In the genomic region with DNA sequence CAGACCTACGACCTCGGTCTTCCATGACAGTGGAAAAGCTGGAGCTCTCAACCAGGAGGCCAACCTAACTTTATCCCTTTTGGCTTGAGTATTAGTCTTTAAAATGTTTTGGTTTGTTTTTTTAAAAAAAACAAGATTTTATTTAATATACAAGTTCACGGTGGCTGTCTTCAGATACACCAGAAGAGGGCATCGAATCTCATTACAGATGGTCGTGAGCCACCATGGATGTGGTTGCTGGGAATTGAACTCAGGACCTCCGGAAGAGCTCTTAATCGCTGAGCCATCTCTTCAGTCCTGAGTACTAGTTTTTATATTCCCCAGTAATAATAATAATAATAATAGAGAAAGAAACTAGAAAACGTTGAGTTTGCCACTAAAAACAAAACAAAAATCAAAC, we compare ENCODE assay signal across 9 mouse cellular contexts. TPM values are rescaled to one million over a fixed set of nuclear protein-coding genes. Genes with fewer than 3 reads are reported as not detected.
DNase-seq lines count a peak whose midpoint lies in the region; ATAC-seq and TF ChIP-seq lines count a peak whose summit lies in the region.
"Had no signal": no experiment of that assay in that cellular context is flagged by ENCODE, and none has a peak within 500 bp of the region (broad histone marks: within the 10 kb centered on the region; RNA-seq: fewer than 3 reads in every experiment).

No protein-coding gene starts in this region.

- H3K9me3 ChIP-seq in neural tube, embryonic 11.5 days (ENCODE audit: control insufficient read depth, low read length), result no peaks in the 10 kb centered on the region
- H3K9me3 ChIP-seq in limb, embryonic 14.5 days (ENCODE audit: control insufficient read depth, low read length), result no peaks in the 10 kb centered on the region
- H3K9me3 ChIP-seq in stomach, postnatal 0 days (ENCODE audit: control insufficient read depth, low read length), result no peaks in the 10 kb centered on the region

- peak overlapping the region; percentile 45 for H3K4me3 ChIP-seq in cerebellum, adult 2 months (replicated peaks; ENCODE audit: insufficient read depth, low read depth, low read length)
- H3K4me3 ChIP-seq in neural tube, embryonic 11.5 days (ENCODE audit: low read depth, low read length), result peak overlapping the region; percentile 100
- peak overlapping the region; percentile 100 for H3K4me3 ChIP-seq in limb, embryonic 14.5 days (replicated peaks; ENCODE audit: low read length)
- H3K4me3 ChIP-seq in stomach, postnatal 0 days (ENCODE audit: low read depth, low read length), result peak overlapping the region; percentile 100

- H3K27me3 ChIP-seq in cerebellum, adult 2 months (ENCODE audit: control insufficient read depth, insufficient read depth, low read length), result no peaks in the 10 kb centered on the region
- no peaks in the 10 kb centered on the region for H3K27me3 ChIP-seq in neural tube, embryonic 11.5 days (ENCODE audit: control insufficient read depth, insufficient read depth, low read length)
- no peaks in the 10 kb centered on the region for H3K27me3 ChIP-seq in limb, embryonic 14.5 days (ENCODE audit: control insufficient read depth, insufficient read depth, low read length)
- no peaks in the 10 kb centered on the region for H3K27me3 ChIP-seq in stomach, postnatal 0 days (ENCODE audit: control insufficient read depth, insufficient read depth, low read length)

- no peak for TF ChIP-seq CTCF in cerebellum, adult 2 months (IDR thresholded peaks at IDR 0.05; ENCODE audit: borderline replicate concordance, insufficient read depth, low read depth, low read length)
- TF ChIP-seq CTCF in stomach, postnatal 0 days (IDR thresholded peaks at IDR 0.05; ENCODE audit: low read depth), result peak; percentile 29; the same call in 1 of the 2 replicates

- DNase-seq in cerebellum, adult 2 months, result no peak
- no peak for DNase-seq in cerebellum, postnatal 4 days (ENCODE audit: low spot score in 2 of 2)
- no peak for DNase-seq in neural tube, embryonic 11.5 days (ENCODE audit: low spot score)
- DNase-seq in neural tube, embryonic 10.5 days (ENCODE audit: extremely low spot score, low spot score), result no peak
- DNase-seq in limb, embryonic 14.5 days (ENCODE audit: low spot score), result no peak
- no peak for DNase-seq in stomach, postnatal 0 days (ENCODE audit: low spot score)
- DNase-seq in ovary, postnatal 36 days (ENCODE audit: low spot score), result no peak
- DNase-seq in adrenal gland, postnatal 36 days, result no peak

- no peak for TF ChIP-seq POLR2A in cerebellum, adult 2 months (IDR thresholded peaks at IDR 0.05; ENCODE audit: borderline replicate concordance, insufficient read depth, low read length)
- TF ChIP-seq POLR2A in limb, embryonic 14.5 days (IDR thresholded peaks at IDR 0.05; ENCODE audit: borderline replicate concordance, extremely low read depth, insufficient read depth, insufficient read length), result no peak

- no peak overlapping the region for H3K9ac ChIP-seq in neural tube, embryonic 11.5 days (ENCODE audit: low read length)
- H3K9ac ChIP-seq in limb, embryonic 14.5 days (ENCODE audit: low read depth, low read length, severe bottlenecking), result no peak overlapping the region
- H3K9ac ChIP-seq in stomach, postnatal 0 days (ENCODE audit: low read length), result no peak overlapping the region

- TF ChIP-seq EP300 in stomach, postnatal 0 days (optimal IDR thresholded peaks at IDR 0.05), result no peak

- H3K4me2 ChIP-seq in neural tube, embryonic 11.5 days (ENCODE audit: low read depth), result peak overlapping the region; percentile 73
- H3K4me2 ChIP-seq in limb, embryonic 14.5 days (replicated peaks; ENCODE audit: low read depth, low read length, severe bottlenecking), result peak overlapping the region; percentile 56
- H3K4me2 ChIP-seq in stomach, postnatal 0 days (replicated peaks; ENCODE audit: low read depth), result peak overlapping the region; percentile 67

- no peak overlapping the region for H3K27ac ChIP-seq in cerebellum, adult 2 months (ENCODE audit: insufficient read depth, low read length)
- H3K27ac ChIP-seq in neural tube, embryonic 11.5 days (ENCODE audit: low read depth, low read length), result no peak overlapping the region
- H3K27ac ChIP-seq in limb, embryonic 14.5 days (replicated peaks; ENCODE audit: low read depth, low read length), result no peak overlapping the region
- no peak overlapping the region for H3K27ac ChIP-seq in stomach, postnatal 0 days (replicated peaks)

- H3K36me3 ChIP-seq in neural tube, embryonic 11.5 days (ENCODE audit: control insufficient read depth, insufficient read depth, low read length), result 0 out of 2 replicates have a peak, but pooled peaks cover 9% of the 10 kb centered on the region
- peaks cover 45% of the 10 kb centered on the region for H3K36me3 ChIP-seq in limb, embryonic 14.5 days (ENCODE audit: control insufficient read depth, insufficient read depth, low read length)
- H3K36me3 ChIP-seq in stomach, postnatal 0 days (ENCODE audit: control insufficient read depth, insufficient read depth, low read length), result peaks cover 13% of the 10 kb centered on the region; the same call in 1 of the 2 replicates

- WGBS in cerebellum, adult 2 months, result 19% methylated on average over 8 of the region's 8 CpGs
- 70% methylated on average over 8 of the region's 8 CpGs for WGBS in neural tube, embryonic 11.5 days
- WGBS in limb, embryonic 14.5 days, result 66% methylated on average over 8 of the region's 8 CpGs
- 54% methylated on average over 8 of the region's 8 CpGs for WGBS in stomach, postnatal 0 days

- H3K4me1 ChIP-seq in cerebellum, adult 2 months (ENCODE audit: control insufficient read depth, insufficient read depth, low read length), result peaks cover 5% of the 10 kb centered on the region
- H3K4me1 ChIP-seq in neural tube, embryonic 11.5 days (ENCODE audit: control insufficient read depth, insufficient read depth, low read length), result peaks cover 9% of the 10 kb centered on the region
- peaks cover 29% of the 10 kb centered on the region for H3K4me1 ChIP-seq in limb, embryonic 14.5 days (ENCODE audit: control insufficient read depth, insufficient read depth, low read length)
- H3K4me1 ChIP-seq in stomach, postnatal 0 days (replicated peaks; ENCODE audit: control insufficient read depth, insufficient read depth), result peaks cover 3% of the 10 kb centered on the region; the same call in 1 of the 2 replicates

- ATAC-seq in neural tube, embryonic 11.5 days (ENCODE audit: insufficient read depth, low FRiP score, low TSS enrichment), result no peak
- no peak for ATAC-seq in limb, embryonic 14.5 days (ENCODE audit: low FRiP score, low read depth)
- ATAC-seq in stomach, postnatal 0 days (ENCODE audit: low FRiP score, low TSS enrichment), result no peak

RNA-seq across cellular contexts. Expression of a gene that starts 2.0 kb away (rescaled TPM):
- polyA plus RNA-seq in cerebellum, adult 2 months (2012; rRNA removed), result 109 and 116 TPM in 2 replicates
- 65.8 and 69.7 TPM in 2 replicates for polyA plus RNA-seq in neural tube, embryonic 11.5 days (2014; fragmentation: Nextera tagmentation; extraction: Ambion mirVana)
- polyA plus RNA-seq in limb, embryonic 14.5 days (2012; rRNA removed), result 79.8 and 85.3 TPM in 2 replicates
- 59.0 and 66.9 TPM in 2 replicates for polyA plus RNA-seq in limb, embryonic 14.5 days (2014; fragmentation: Nextera tagmentation; extraction: Ambion mirVana)
- polyA plus RNA-seq in stomach, postnatal 0 days (2015; fragmentation: Nextera tagmentation; extraction: Ambion mirVana), result 16.5 and 19.0 TPM in 2 replicates
- total RNA-seq in adrenal gland, postnatal 36 days (2021), result 10 to 100 TPM; 58.5 to 67.4 TPM

RNA-seq across cellular contexts. Expression of a gene that starts 32.3 kb away (rescaled TPM):
- polyA plus RNA-seq in cerebellum, adult 2 months (2012; rRNA removed), result 14.7 and 15.0 TPM in 2 replicates
- 10.1 and 10.5 TPM in 2 replicates for polyA plus RNA-seq in neural tube, embryonic 11.5 days (2014; fragmentation: Nextera tagmentation; extraction: Ambion mirVana)
- 130 and 162 TPM in 2 replicates for polyA plus RNA-seq in limb, embryonic 14.5 days (2012; rRNA removed)
- polyA plus RNA-seq in limb, embryonic 14.5 days (2014; fragmentation: Nextera tagmentation; extraction: Ambion mirVana), result 20.2 and 21.7 TPM in 2 replicates
- polyA plus RNA-seq in stomach, postnatal 0 days (2015; fragmentation: Nextera tagmentation; extraction: Ambion mirVana), result 9.9 and 10.9 TPM in 2 replicates
- total RNA-seq in adrenal gland, postnatal 36 days (2021), result 10 to 100 TPM; 31.7 to 38.0 TPM

RNA-seq across cellular contexts. Expression of a gene that starts 34.2 kb away (rescaled TPM):
- 9.5 and 10.8 TPM in 2 replicates for polyA plus RNA-seq in cerebellum, adult 2 months (2012; rRNA removed)
- 2.3 and 4.4 TPM in 2 replicates for polyA plus RNA-seq in neural tube, embryonic 11.5 days (2014; fragmentation: Nextera tagmentation; extraction: Ambion mirVana)
- polyA plus RNA-seq in limb, embryonic 14.5 days (2012; rRNA removed), result 1.3 and 1.5 TPM in 2 replicates
- 0.55 and 0.92 TPM in 2 replicates for polyA plus RNA-seq in limb, embryonic 14.5 days (2014; fragmentation: Nextera tagmentation; extraction: Ambion mirVana)
- polyA plus RNA-seq in stomach, postnatal 0 days (2015; fragmentation: Nextera tagmentation; extraction: Ambion mirVana), result 2.1 and 2.2 TPM in 2 replicates
- under 1 TPM; 0.23 to 0.36 TPM for total RNA-seq in adrenal gland, postnatal 36 days (2021)

RNA-seq across cellular contexts. Expression of a gene that starts 39.0 kb away (rescaled TPM):
- not detected in 2 replicates for polyA plus RNA-seq in cerebellum, adult 2 months (2012; rRNA removed)
- polyA plus RNA-seq in neural tube, embryonic 11.5 days (2014; fragmentation: Nextera tagmentation; extraction: Ambion mirVana), result 0.23 and 0.72 TPM in 2 replicates
- 1.1 and 1.5 TPM in 2 replicates for polyA plus RNA-seq in limb, embryonic 14.5 days (2012; rRNA removed)
- 0.29 and 0.46 TPM in 2 replicates for polyA plus RNA-seq in limb, embryonic 14.5 days (2014; fragmentation: Nextera tagmentation; extraction: Ambion mirVana)
- not detected in 2 replicates for polyA plus RNA-seq in stomach, postnatal 0 days (2015; fragmentation: Nextera tagmentation; extraction: Ambion mirVana)
- total RNA-seq in adrenal gland, postnatal 36 days (2021), result not detected
- polyA plus RNA-seq: large intestine, adult 2 months had no signal

Comparison
In these comparisons a context has a peak if more than half of its experiments do, and no peak if none do; other contexts are left out.
1. H3K4me3 ChIP-seq: peak in every context shown above with its lines; median percentile 100 in neural tube, embryonic 11.5 days; 100 in limb, embryonic 14.5 days; 100 in stomach, postnatal 0 days; 45 in cerebellum, adult 2 months.